In the genomic region with DNA sequence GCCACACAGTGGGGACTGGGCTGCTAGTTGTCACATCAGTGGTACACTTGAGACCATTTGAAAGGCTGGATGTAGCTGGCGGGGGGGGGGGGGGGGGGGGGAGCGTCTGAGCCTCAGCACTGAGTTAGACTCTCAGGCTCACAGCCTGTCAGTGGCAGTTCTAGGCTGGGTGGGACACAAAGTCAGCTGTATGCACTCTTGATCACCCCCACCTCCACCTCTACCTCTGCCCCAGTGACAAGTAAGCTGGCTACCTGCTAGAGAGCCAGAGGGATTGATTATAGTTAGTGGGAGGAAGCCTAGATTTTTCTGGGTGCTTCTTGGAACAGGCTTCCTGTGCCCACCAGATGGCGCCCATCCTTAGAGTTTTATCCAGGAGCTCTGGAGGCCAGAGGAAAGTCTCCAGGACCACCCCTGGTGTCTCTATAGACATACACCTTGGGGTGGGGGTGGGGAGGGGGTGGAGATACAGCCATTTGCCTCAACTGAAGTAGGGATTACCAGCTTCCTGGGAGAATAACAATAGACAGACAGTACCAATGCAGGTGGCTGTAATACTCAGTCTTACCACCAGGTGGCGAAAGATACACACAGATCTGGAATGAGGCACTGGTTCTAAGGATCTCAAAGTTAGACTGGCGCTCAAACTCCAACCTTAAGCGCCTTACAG, we compare ENCODE assay signal across 8 mouse cellular contexts.
DNase-seq lines count a peak whose midpoint lies in the region; ATAC-seq lines count a peak whose summit lies in the region.

No protein-coding gene starts in this region.

- no peaks in the 10 kb centered on the region for H3K27me3 ChIP-seq in hindbrain, embryonic 16.5 days (replicated peaks; ENCODE audit: control insufficient read depth, insufficient read depth, low read length)

- H3K4me1 ChIP-seq in hindbrain, embryonic 16.5 days (ENCODE audit: control insufficient read depth, insufficient read depth, low read depth, low read length), result no peaks in the 10 kb centered on the region; the same call in 1 of the 2 replicates

- ATAC-seq in hindbrain, embryonic 16.5 days, result peak; percentile 67

- WGBS in hindbrain, embryonic 16.5 days, result 10% methylated on average over 5 of the region's 6 CpGs

- H3K27ac ChIP-seq in hindbrain, embryonic 16.5 days (ENCODE audit: low read depth, low read length), result no peak overlapping the region

- no peaks in the 10 kb centered on the region for H3K36me3 ChIP-seq in hindbrain, embryonic 16.5 days (ENCODE audit: control insufficient read depth, insufficient read depth, low read length)

- no peak overlapping the region for H3K4me2 ChIP-seq in hindbrain, embryonic 16.5 days (ENCODE audit: low read length)

- no peak overlapping the region for H3K4me3 ChIP-seq in hindbrain, embryonic 16.5 days (ENCODE audit: low read length)

- no peaks in the 10 kb centered on the region for H3K9me3 ChIP-seq in hindbrain, embryonic 16.5 days (ENCODE audit: control insufficient read depth, low read length)

- peak; percentile 61 for DNase-seq in T-cell, adult 2 months (ENCODE audit: low spot score)
- DNase-seq in cerebellum, adult 8-10 months, result peak; percentile 84
- peak; percentile 40 to 78 for DNase-seq in frontal cortex, postnatal 10 days (ENCODE audit: low spot score in 2 of 2)
- peak; percentile 60 to 79 for DNase-seq in layer of hippocampus, postnatal 36 days
- peak; percentile 94 for DNase-seq in lung, postnatal 36 days
- DNase-seq in right cerebral cortex, adult 2 months (ENCODE audit: low spot score in 2 of 2), result peak; percentile 93
- peak; percentile 60 to 79 for DNase-seq in urinary bladder, postnatal 4 days (ENCODE audit: low spot score in 2 of 2)

- no peak overlapping the region for H3K9ac ChIP-seq in hindbrain, embryonic 16.5 days (ENCODE audit: low read depth, low read length)
